Mouse (Mus musculus): ENCODE results near the gene Mrpl24. TPM values are rescaled to one million over a fixed set of nuclear protein-coding genes. Genes with fewer than 3 reads are reported as not detected.

Gene Mrpl24
- polyA plus RNA-seq, 1 experiment from 2014 or later, result 70.9 TPM

GRCm38 (mm10) chr3:87935201-87935600 is 15.9 kb downstream of the Mrpl24 start:
- Histone ChIP-seq H3K27ac (no peak overlapping the region), H3K27me3 (no peaks in the 10 kb centered on the region), H3K4me3 (no peak overlapping the region), H3K9ac (no peak overlapping the region), H3K4me1 (peaks cover 30% of the 10 kb centered on the region), H3K9me3 (no peaks in the 10 kb centered on the region), H3K4me2 (no peak overlapping the region), H3K36me3 (peaks cover 70% of the 10 kb centered on the region)
- 78% methylated on average over 4 of the region's 4 CpGs for WGBS
- ATAC-seq (ENCODE audit: borderline replicate concordance, extremely low read depth, low FRiP score, low TSS enrichment), result no peak

- no peak overlapping the region for H3K4me2 ChIP-seq
- ATAC-seq (ENCODE audit: borderline replicate concordance, extremely low read depth, low FRiP score, low TSS enrichment), result peak; percentile 24; the same call in 1 of the 2 replicates
- 97% methylated on average over 2 of the region's 2 CpGs for WGBS
- H3K4me3 ChIP-seq, result no peak overlapping the region
- peaks cover 74% of the 10 kb centered on the region for H3K36me3 ChIP-seq
- H3K27me3 ChIP-seq, result no peaks in the 10 kb centered on the region
- no peaks in the 10 kb centered on the region for H3K9me3 ChIP-seq
- H3K27ac ChIP-seq, result no peak overlapping the region
- no peak overlapping the region for H3K9ac ChIP-seq
- H3K4me1 ChIP-seq, result peaks cover 29% of the 10 kb centered on the region
Observed at GRCm38 (mm10) chr3:87935776-87936175, 16.5 kb downstream of the Mrpl24 start.

GRCm38 (mm10) chr3:87940611-87941010 is 21.3 kb downstream of the Mrpl24 start:
- no peak for ATAC-seq (ENCODE audit: borderline replicate concordance, extremely low read depth, low FRiP score, low TSS enrichment)
- 68% methylated on average over 5 of the region's 5 CpGs for WGBS
- Histone ChIP-seq H3K4me2 (no peak overlapping the region), H3K27ac (no peak overlapping the region), H3K36me3 (peaks cover 63% of the 10 kb centered on the region), H3K9me3 (no peaks in the 10 kb centered on the region), H3K9ac (no peak overlapping the region), H3K27me3 (no peaks in the 10 kb centered on the region), H3K4me1 (peaks cover 15% of the 10 kb centered on the region), H3K4me3 (no peak overlapping the region)

- no peaks in the 10 kb centered on the region for H3K27me3 ChIP-seq
- peaks cover 21% of the 10 kb centered on the region for H3K4me1 ChIP-seq
- 93% methylated on average over 2 of the region's 2 CpGs for WGBS
- no peak overlapping the region for H3K4me2 ChIP-seq
- no peak overlapping the region for H3K9ac ChIP-seq
- no peaks in the 10 kb centered on the region for H3K9me3 ChIP-seq
- peaks cover 50% of the 10 kb centered on the region for H3K36me3 ChIP-seq
- no peak overlapping the region for H3K4me3 ChIP-seq
- ATAC-seq (ENCODE audit: borderline replicate concordance, extremely low read depth, low FRiP score, low TSS enrichment), result no peak
- H3K27ac ChIP-seq, result no peak overlapping the region
Observed at GRCm38 (mm10) chr3:87942471-87942870, 23.2 kb downstream of the Mrpl24 start.

GRCm38 (mm10) chr3:87943586-87943985 is 24.3 kb downstream of the Mrpl24 start:
- Histone ChIP-seq H3K9ac (no peak overlapping the region), H3K9me3 (no peaks in the 10 kb centered on the region), H3K27ac (no peak overlapping the region), H3K27me3 (peaks cover 9% of the 10 kb centered on the region; the same call in 1 of the 2 replicates), H3K36me3 (peaks cover 39% of the 10 kb centered on the region), H3K4me1 (peaks cover 32% of the 10 kb centered on the region), H3K4me3 (no peak overlapping the region), H3K4me2 (no peak overlapping the region)
- 63% methylated on average over 7 of the region's 7 CpGs for WGBS
- ATAC-seq (ENCODE audit: borderline replicate concordance, extremely low read depth, low FRiP score, low TSS enrichment), result no peak

- ATAC-seq (ENCODE audit: borderline replicate concordance, extremely low read depth, low FRiP score, low TSS enrichment), result peak; percentile 66; the same call in 1 of the 2 replicates
- no peak overlapping the region for H3K4me3 ChIP-seq
- peak overlapping the region; percentile 24; the same call in 1 of the 2 replicates for H3K27ac ChIP-seq
- no peak overlapping the region for H3K9ac ChIP-seq
- H3K27me3 ChIP-seq, result peaks cover 19% of the 10 kb centered on the region; the same call in 1 of the 2 replicates
- peaks cover 46% of the 10 kb centered on the region for H3K4me1 ChIP-seq
- no peaks in the 10 kb centered on the region for H3K9me3 ChIP-seq
- 27% methylated on average over 4 of the region's 4 CpGs for WGBS
- peaks cover 24% of the 10 kb centered on the region for H3K36me3 ChIP-seq
- no peak overlapping the region for H3K4me2 ChIP-seq
Observed at GRCm38 (mm10) chr3:87944838-87945600, 25.7 kb downstream of the Mrpl24 start.

- H3K27me3 ChIP-seq, result peaks cover 19% of the 10 kb centered on the region; the same call in 1 of the 2 replicates
- no peak overlapping the region for H3K9ac ChIP-seq
- H3K4me2 ChIP-seq, result no peak overlapping the region
- peaks cover 52% of the 10 kb centered on the region for H3K4me1 ChIP-seq
- no peak overlapping the region for H3K4me3 ChIP-seq
- no peaks in the 10 kb centered on the region for H3K9me3 ChIP-seq
- 41% methylated on average over 12 of the region's 12 CpGs for whole genome bisulfite sequencing
- H3K36me3 ChIP-seq, result peaks cover 17% of the 10 kb centered on the region
- H3K27ac ChIP-seq, result no peak overlapping the region
- ATAC-seq (ENCODE audit: borderline replicate concordance, extremely low read depth, low FRiP score, low TSS enrichment), result no peak
Observed at GRCm38 (mm10) chr3:87945781-87946540, 26.7 kb downstream of the Mrpl24 start.

GRCm38 (mm10) chr3:87946541-87946860 is 27.2 kb downstream of the Mrpl24 start:
- H3K36me3 ChIP-seq, result peaks cover 12% of the 10 kb centered on the region
- H3K9ac ChIP-seq, result no peak overlapping the region
- whole genome bisulfite sequencing, result 45% methylated on average over 1 of the region's 1 CpGs
- H3K4me1 ChIP-seq, result peaks cover 54% of the 10 kb centered on the region
- H3K4me3 ChIP-seq, result no peak overlapping the region
- peaks cover 23% of the 10 kb centered on the region; the same call in 1 of the 2 replicates for H3K27me3 ChIP-seq
- no peak overlapping the region for H3K4me2 ChIP-seq
- H3K27ac ChIP-seq, result no peak overlapping the region
- no peak for ATAC-seq (ENCODE audit: borderline replicate concordance, extremely low read depth, low FRiP score, low TSS enrichment)
- H3K9me3 ChIP-seq, result no peaks in the 10 kb centered on the region

GRCm38 (mm10) chr3:87947056-87947810 is 27.9 kb downstream of the Mrpl24 start:
- no peaks in the 10 kb centered on the region for H3K9me3 ChIP-seq
- H3K36me3 ChIP-seq, result peaks cover 4% of the 10 kb centered on the region
- peak overlapping the region; percentile 29 for H3K4me3 ChIP-seq
- H3K27ac ChIP-seq, result no peak overlapping the region
- ATAC-seq (ENCODE audit: borderline replicate concordance, extremely low read depth, low FRiP score, low TSS enrichment), result no peak
- peak overlapping the region; percentile 31 for H3K9ac ChIP-seq
- peak overlapping the region; percentile 70 for H3K4me2 ChIP-seq
- 5% methylated on average over 26 of the region's 26 CpGs for WGBS
- peaks cover 60% of the 10 kb centered on the region for H3K4me1 ChIP-seq
- peaks cover 25% of the 10 kb centered on the region; the same call in 1 of the 2 replicates for H3K27me3 ChIP-seq

GRCm38 (mm10) chr3:87947811-87948199 is 28.5 kb downstream of the Mrpl24 start:
- Histone ChIP-seq H3K36me3 (no peaks in the 10 kb centered on the region), H3K27ac (no peak overlapping the region), H3K4me3 (peak overlapping the region; percentile 29), H3K27me3 (peaks cover 25% of the 10 kb centered on the region; the same call in 1 of the 2 replicates), H3K9me3 (no peaks in the 10 kb centered on the region), H3K9ac (peak overlapping the region; percentile 31), H3K4me2 (peak overlapping the region; percentile 70), H3K4me1 (peaks cover 66% of the 10 kb centered on the region)
- WGBS, result under 1% methylated on average over 17 of the region's 17 CpGs
- no peak for ATAC-seq (ENCODE audit: borderline replicate concordance, extremely low read depth, low FRiP score, low TSS enrichment)

- peak within 1 kb of the TSS; percentile 29 for H3K4me3 ChIP-seq
- H3K9me3 ChIP-seq, result no peaks in the 10 kb centered on the region
- peak within 1 kb of the TSS; percentile 31 for H3K9ac ChIP-seq
- H3K27me3 ChIP-seq, result peaks cover 31% of the 10 kb centered on the region; the same call in 1 of the 2 replicates
- peak within 1 kb of the TSS; percentile 70 for H3K4me2 ChIP-seq
- H3K36me3 ChIP-seq, result no peaks in the 10 kb centered on the region
- no peak within 1 kb of the TSS for H3K27ac ChIP-seq
- no peak for ATAC-seq (ENCODE audit: borderline replicate concordance, extremely low read depth, low FRiP score, low TSS enrichment)
- WGBS, result 5% methylated on average over 35 of the region's 35 CpGs
- peaks cover 72% of the 10 kb centered on the region for H3K4me1 ChIP-seq
Observed at GRCm38 (mm10) chr3:87948378-87949265, 29.3 kb downstream of the Mrpl24 start, which contains the start of gene Crabp2. Crabp2 (plus strand) TSS chr3:87948666.
